Mouse (Mus musculus): Measurements from ENCODE around the gene Eif4g3. TPM values are rescaled to one million over a fixed set of nuclear protein-coding genes. Genes with fewer than 3 reads are reported as not detected.

Gene Eif4g3
- polyA plus RNA-seq, 1 experiment from 2014 or later, result 43.9 TPM

DNA sequence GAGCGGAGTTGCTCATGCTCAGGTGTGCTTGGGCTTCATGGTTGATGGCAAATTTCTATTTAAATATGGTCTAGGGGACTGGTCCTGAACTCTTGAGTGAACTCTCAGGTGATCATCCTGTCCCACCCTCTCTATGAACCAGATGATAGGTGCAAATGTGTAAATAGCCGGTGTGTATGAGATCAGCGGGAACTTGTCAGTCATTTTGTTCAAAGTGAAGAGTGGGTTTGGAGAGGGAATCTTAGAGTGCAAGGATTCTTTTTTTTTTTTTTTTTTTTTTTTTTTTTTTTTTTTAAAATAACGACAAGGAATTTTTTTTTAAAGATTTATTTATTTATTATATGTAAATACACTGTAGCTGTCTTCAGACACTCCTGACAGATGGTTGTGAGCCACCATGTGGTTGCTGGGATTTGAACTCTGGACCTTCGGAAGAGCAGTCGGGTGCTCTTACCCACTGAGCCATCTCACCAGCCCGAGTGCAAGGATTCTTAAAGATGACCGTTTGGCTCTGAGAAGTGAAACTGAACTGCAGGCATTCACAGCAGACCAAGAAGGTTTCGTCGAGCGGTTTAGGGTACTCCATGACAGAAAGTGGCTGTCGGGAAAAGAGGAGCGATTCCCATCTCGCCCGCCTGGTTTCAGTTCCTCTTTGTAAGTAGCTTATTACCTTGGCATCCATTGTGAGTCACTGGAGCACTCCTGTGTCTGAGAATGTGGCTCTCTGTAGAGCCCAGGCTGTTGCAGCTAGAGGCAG lies 21.1 kb downstream of the Eif4g3 start:
- Histone ChIP-seq H3K9ac (no peak overlapping the region), H3K9me3 (replicated peaks) (no peaks in the 10 kb centered on the region), H3K4me1 (peaks cover 21% of the 10 kb centered on the region), H3K27ac (no peak overlapping the region), H3K36me3 (ENCODE audit: poor library complexity, severe bottlenecking) (peaks cover 69% of the 10 kb centered on the region), H3K27me3 (no peaks in the 10 kb centered on the region), H3K4me2 (no peak overlapping the region), H3K4me3 (no peak overlapping the region)
- ATAC-seq, result no peak
- WGBS, result 93% methylated on average over 15 of the region's 15 CpGs

DNA sequence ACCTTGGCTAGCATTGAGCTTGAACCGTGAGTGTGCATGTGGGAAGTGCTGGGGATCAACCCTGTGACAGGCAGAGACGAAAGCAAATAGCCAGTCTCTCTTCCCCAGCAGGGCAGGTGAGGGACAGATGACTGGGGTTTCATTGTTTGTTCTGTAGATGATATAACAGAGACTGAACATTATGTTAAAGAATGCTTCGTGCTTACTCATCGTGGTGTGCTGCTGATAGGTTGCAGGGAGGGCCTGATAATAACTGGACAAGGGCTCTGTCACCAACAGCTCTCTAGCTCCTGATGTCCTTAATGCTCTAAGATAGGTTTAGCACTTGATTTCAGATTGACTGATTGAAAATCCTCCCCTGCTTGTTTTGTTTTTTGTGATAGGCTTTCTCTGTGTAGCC lies 23.1 kb downstream of the Eif4g3 start:
- Histone ChIP-seq H3K27me3 (no peaks in the 10 kb centered on the region), H3K4me2 (no peak overlapping the region), H3K9me3 (replicated peaks) (no peaks in the 10 kb centered on the region), H3K4me3 (no peak overlapping the region), H3K4me1 (peaks cover 32% of the 10 kb centered on the region), H3K9ac (no peak overlapping the region), H3K36me3 (ENCODE audit: poor library complexity, severe bottlenecking) (peaks cover 64% of the 10 kb centered on the region), H3K27ac (no peak overlapping the region)
- no peak for ATAC-seq
- 88% methylated on average over 4 of the region's 4 CpGs for WGBS

DNA sequence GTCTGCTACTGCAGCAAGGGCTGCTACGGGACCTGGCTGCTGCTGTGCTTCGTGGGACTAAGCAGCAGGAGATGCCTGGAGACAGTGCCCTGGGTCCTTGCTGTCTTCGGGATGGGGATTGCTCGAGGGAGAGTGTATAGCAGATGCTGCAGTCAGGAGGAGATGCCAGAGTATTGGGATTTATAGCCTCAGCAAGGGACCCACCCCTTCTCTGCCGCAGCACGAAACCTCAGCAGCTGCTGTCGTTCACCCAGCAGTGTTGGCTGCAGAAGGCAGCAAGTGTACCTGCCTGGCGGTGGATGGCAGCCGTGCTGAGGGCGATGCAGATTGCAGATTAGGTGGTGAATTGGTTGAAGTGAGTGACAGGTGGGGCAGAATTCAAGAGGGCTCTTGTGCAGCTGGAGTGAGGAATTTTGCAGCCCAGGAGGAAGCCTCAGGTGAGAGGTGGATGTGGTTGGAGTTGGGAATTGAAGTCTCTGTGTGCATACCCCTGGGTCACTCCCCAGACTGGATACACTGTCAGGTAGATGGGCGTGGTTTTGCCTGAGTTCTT lies 24.3 kb downstream of the Eif4g3 start:
- no peak for ATAC-seq
- Histone ChIP-seq H3K36me3 (ENCODE audit: poor library complexity, severe bottlenecking) (peaks cover 55% of the 10 kb centered on the region), H3K27me3 (no peaks in the 10 kb centered on the region), H3K27ac (peak overlapping the region; percentile 25; the same call in 1 of the 2 replicates), H3K4me1 (peaks cover 27% of the 10 kb centered on the region), H3K4me3 (no peak overlapping the region), H3K9me3 (replicated peaks) (no peaks in the 10 kb centered on the region), H3K9ac (no peak overlapping the region), H3K4me2 (no peak overlapping the region)
- WGBS, result 87% methylated on average over 11 of the region's 11 CpGs

DNA sequence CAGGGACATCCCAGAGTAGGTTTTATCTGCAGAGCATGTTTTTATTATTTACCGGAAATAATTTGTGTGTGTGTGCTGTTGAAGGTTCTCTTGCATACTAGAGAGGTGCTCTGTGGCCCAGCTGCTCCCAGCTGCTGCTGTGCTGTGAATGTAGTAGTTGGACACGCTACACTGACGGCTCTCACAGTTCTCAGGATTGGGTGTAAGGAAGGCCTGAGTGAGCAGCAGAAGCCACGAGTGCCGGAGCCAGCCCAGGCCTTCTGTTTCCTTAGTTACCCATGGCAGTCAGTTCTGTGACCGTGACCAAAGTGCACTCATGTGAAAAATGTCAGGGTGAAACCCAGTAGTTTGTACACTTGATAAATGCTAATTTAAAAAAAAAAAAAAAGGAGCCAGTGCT lies 25.2 kb downstream of the Eif4g3 start:
- Histone ChIP-seq H3K4me3 (no peak overlapping the region), H3K9ac (no peak overlapping the region), H3K27me3 (no peaks in the 10 kb centered on the region), H3K4me2 (no peak overlapping the region), H3K9me3 (replicated peaks) (no peaks in the 10 kb centered on the region), H3K4me1 (peaks cover 27% of the 10 kb centered on the region), H3K27ac (no peak overlapping the region), H3K36me3 (ENCODE audit: poor library complexity, severe bottlenecking) (peaks cover 52% of the 10 kb centered on the region)
- no peak for ATAC-seq
- WGBS, result 74% methylated on average over 6 of the region's 6 CpGs

- peaks cover 27% of the 10 kb centered on the region for H3K4me1 ChIP-seq
- no peak overlapping the region for H3K4me2 ChIP-seq
- WGBS, result 79% methylated on average over 6 of the region's 6 CpGs
Observed at GRCm38 (mm10) chr4:138020231-138020630, 27.4 kb downstream of the Eif4g3 start.

DNA sequence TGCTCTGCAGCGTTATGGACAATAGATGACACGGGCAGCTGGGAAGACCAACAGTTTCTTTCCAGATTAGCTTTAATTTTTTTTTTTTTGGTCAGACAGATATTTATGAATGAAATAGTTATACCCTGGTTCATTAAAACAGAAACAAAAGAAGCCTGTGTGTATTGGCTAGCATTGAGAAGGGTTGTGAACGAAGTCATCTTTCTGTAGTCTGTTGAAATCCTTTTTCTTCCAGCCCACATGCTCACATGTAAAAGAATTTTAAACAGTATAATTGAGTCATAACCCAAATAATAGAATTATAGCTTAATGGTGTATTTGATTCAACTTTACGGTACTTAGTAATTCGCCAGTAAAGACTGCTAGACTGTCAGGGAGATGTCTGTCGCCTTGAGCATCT lies 28.8 kb downstream of the Eif4g3 start:
- no peak overlapping the region for H3K4me2 ChIP-seq
- no peak overlapping the region for H3K4me3 ChIP-seq
- peaks cover 42% of the 10 kb centered on the region for H3K36me3 ChIP-seq (ENCODE audit: poor library complexity, severe bottlenecking)
- H3K9ac ChIP-seq, result no peak overlapping the region
- peaks cover 25% of the 10 kb centered on the region for H3K4me1 ChIP-seq
- H3K27ac ChIP-seq, result 0 out of 2 replicates have a peak overlapping the region, but pooled peaks have one; percentile 35
- H3K9me3 ChIP-seq (replicated peaks), result no peaks in the 10 kb centered on the region
- ATAC-seq, result no peak
- WGBS, result 75% methylated on average over 6 of the region's 6 CpGs
- no peaks in the 10 kb centered on the region for H3K27me3 ChIP-seq

More at GRCm38 (mm10) chr4:138020231-138020630, 27.4 kb downstream of the Eif4g3 start:
- Histone ChIP-seq H3K9me3 (replicated peaks) (no peaks in the 10 kb centered on the region), H3K9ac (no peak overlapping the region), H3K27ac (no peak overlapping the region), H3K4me3 (no peak overlapping the region), H3K36me3 (ENCODE audit: poor library complexity, severe bottlenecking) (peaks cover 45% of the 10 kb centered on the region), H3K27me3 (no peaks in the 10 kb centered on the region)
- ATAC-seq, result no peak

GRCm38 (mm10) chr4:138022761-138023160 lies 29.9 kb downstream of the Eif4g3 start:
- Histone ChIP-seq H3K27ac (no peak overlapping the region), H3K27me3 (no peaks in the 10 kb centered on the region), H3K36me3 (ENCODE audit: poor library complexity, severe bottlenecking) (peaks cover 38% of the 10 kb centered on the region), H3K9ac (no peak overlapping the region), H3K4me1 (peaks cover 18% of the 10 kb centered on the region), H3K9me3 (replicated peaks) (no peaks in the 10 kb centered on the region), H3K4me3 (no peak overlapping the region), H3K4me2 (no peak overlapping the region)
- WGBS, result 91% methylated on average over 2 of the region's 2 CpGs
- ATAC-seq, result no peak

- Histone ChIP-seq H3K4me1 (peaks cover 18% of the 10 kb centered on the region), H3K4me2 (no peak overlapping the region), H3K27me3 (no peaks in the 10 kb centered on the region), H3K9ac (no peak overlapping the region), H3K27ac (no peak overlapping the region), H3K9me3 (replicated peaks) (no peaks in the 10 kb centered on the region), H3K36me3 (ENCODE audit: poor library complexity, severe bottlenecking) (peaks cover 37% of the 10 kb centered on the region), H3K4me3 (no peak overlapping the region)
- no peak for ATAC-seq
- 92% methylated on average over 9 of the region's 9 CpGs for WGBS
Observed at GRCm38 (mm10) chr4:138023403-138024100, 30.7 kb downstream of the Eif4g3 start.

DNA sequence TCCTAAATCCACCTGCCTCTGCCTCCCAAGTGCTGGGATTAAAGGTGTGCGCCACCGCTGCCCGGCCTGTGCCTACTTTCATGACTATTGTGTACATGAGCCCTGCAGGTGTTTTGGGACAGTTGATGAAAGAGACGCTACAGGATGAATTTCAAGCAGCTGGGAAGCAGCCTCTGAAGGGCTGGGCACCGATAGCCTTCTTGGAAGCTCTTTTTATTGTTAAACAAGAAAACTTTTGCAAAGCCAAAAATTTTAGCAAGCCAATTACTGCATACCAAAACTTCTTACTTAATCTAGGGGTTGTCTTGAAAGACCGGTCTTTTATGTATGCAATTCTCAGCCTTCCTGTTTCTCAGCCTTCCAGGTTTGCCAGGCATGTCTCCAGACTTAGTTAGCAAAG lies 36.3 kb downstream of the Eif4g3 start:
- H3K36me3 ChIP-seq (ENCODE audit: poor library complexity, severe bottlenecking), result peaks cover 50% of the 10 kb centered on the region
- no peaks in the 10 kb centered on the region for H3K4me1 ChIP-seq
- no peaks in the 10 kb centered on the region for H3K27me3 ChIP-seq
- H3K9ac ChIP-seq, result no peak overlapping the region
- no peaks in the 10 kb centered on the region for H3K9me3 ChIP-seq (replicated peaks)
- H3K4me3 ChIP-seq, result no peak overlapping the region
- ATAC-seq, result no peak
- 83% methylated on average over 6 of the region's 6 CpGs for WGBS
- no peak overlapping the region for H3K4me2 ChIP-seq
- no peak overlapping the region for H3K27ac ChIP-seq

DNA sequence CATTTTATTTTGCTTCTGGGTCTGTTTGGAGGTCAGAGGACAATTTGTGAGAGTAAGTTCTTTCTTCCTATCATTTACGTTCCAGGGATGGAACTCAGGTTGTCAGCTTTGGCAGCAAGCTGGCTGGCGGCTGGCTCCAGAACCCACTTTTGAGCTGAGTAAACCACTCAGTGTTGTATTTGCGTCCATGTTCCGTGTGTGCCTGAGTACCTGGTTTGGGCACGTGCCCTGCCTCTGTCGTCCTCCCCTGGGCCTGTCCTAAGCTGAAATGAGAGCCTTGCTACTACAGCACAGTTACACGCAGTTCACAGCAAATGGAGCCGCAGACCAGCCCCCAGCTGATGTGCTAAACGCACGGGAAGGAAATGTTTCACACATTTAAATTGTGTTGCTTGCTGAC lies 39.0 kb downstream of the Eif4g3 start:
- Histone ChIP-seq H3K4me2 (no peak overlapping the region), H3K4me3 (no peak overlapping the region), H3K4me1 (peaks cover 5% of the 10 kb centered on the region), H3K9me3 (replicated peaks) (no peaks in the 10 kb centered on the region), H3K36me3 (ENCODE audit: poor library complexity, severe bottlenecking) (peaks cover 45% of the 10 kb centered on the region), H3K27me3 (no peaks in the 10 kb centered on the region), H3K9ac (no peak overlapping the region), H3K27ac (no peak overlapping the region)
- no peak for ATAC-seq
- 88% methylated on average over 10 of the region's 10 CpGs for WGBS

DNA sequence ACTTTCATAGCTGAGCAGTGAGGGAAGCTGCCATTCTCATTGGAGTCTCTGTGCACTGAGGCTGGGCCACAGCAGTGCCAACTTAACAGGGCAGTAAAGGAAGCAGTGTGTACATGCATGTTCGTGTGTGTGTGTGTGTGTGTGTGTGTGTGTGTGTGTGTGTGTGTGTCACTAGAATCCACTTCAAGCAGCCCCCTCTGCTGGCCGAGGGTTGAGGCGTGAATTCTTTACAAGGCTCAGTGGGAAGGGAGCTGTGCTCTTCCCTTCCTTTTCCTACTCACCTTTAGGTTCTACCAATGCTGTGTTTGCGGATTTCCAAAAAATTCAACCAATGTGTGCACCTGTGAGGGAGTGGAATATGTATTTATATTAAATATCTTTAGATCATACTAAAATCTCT lies 41.0 kb downstream of the Eif4g3 start:
- WGBS, result 85% methylated on average over 4 of the region's 4 CpGs
- Histone ChIP-seq H3K4me3 (no peak overlapping the region), H3K9ac (no peak overlapping the region), H3K4me2 (no peak overlapping the region), H3K36me3 (ENCODE audit: poor library complexity, severe bottlenecking) (peaks cover 39% of the 10 kb centered on the region), H3K9me3 (replicated peaks) (no peaks in the 10 kb centered on the region), H3K4me1 (peaks cover 13% of the 10 kb centered on the region), H3K27me3 (no peaks in the 10 kb centered on the region), H3K27ac (no peak overlapping the region)
- ATAC-seq, result no peak

GRCm38 (mm10) chr4:138035435-138036120 lies 42.8 kb downstream of the Eif4g3 start:
- ATAC-seq, result no peak
- Histone ChIP-seq H3K4me3 (no peak overlapping the region), H3K27me3 (no peaks in the 10 kb centered on the region), H3K4me2 (no peak overlapping the region), H3K36me3 (ENCODE audit: poor library complexity, severe bottlenecking) (peaks cover 40% of the 10 kb centered on the region), H3K9me3 (replicated peaks) (no peaks in the 10 kb centered on the region), H3K4me1 (peaks cover 14% of the 10 kb centered on the region), H3K9ac (no peak overlapping the region), H3K27ac (no peak overlapping the region)
- WGBS, result 87% methylated on average over 9 of the region's 9 CpGs

All from forebrain, embryonic 13.5 days (tissue).